Mouse (Mus musculus) bone marrow macrophage, adult 2 months (primary cell): ENCODE results near the gene Atxn10.
"Not testable (repeated sequence)": the region's sequence is repeated elsewhere in the genome, so short reads cannot be mapped to it uniquely, and the experiment has no call there.

Experiments used
- CTCF ChIP-seq: IDR thresholded peaks from 2 replicates; pipeline ENCODE4 v1.5.1; 2012; ENCODE audit warnings: low read depth, mild to moderate bottlenecking, low read length, moderate library complexity
- POLR2A ChIP-seq: IDR thresholded peaks from 2 replicates; pipeline ENCODE4 v1.6.1; 2012; ENCODE audit warnings: mild to moderate bottlenecking, low read depth, low read length, borderline replicate concordance

GRCm38 (mm10) chr15:85333511-85333910 is 2.5 kb upstream of the Atxn10 start:
- not testable (repeated sequence) for TF ChIP-seq POLR2A, CTCF
